Comparison of ENCODE assay signal across 15 mouse cellular contexts in genomic region chr5:112216335-112216734, GRCm38 (mm10). TPM values are rescaled to one million over a fixed set of nuclear protein-coding genes. Genes with fewer than 3 reads are reported as not detected.
A peak's percentile ranks its signal among the peaks of the same experiment; 100 is the strongest.
DNase-seq lines count a peak whose midpoint lies in the region; ATAC-seq lines count a peak whose summit lies in the region.
"Had no signal": no experiment of that assay in that cellular context is flagged by ENCODE, and none has a peak within 500 bp of the region (broad histone marks: within the 10 kb centered on the region; RNA-seq: fewer than 3 reads in every experiment).

No protein-coding gene starts in this region.

- no peaks in the 10 kb centered on the region for H3K9me3 ChIP-seq in embryonic facial prominence, embryonic 10.5 days
- no peaks in the 10 kb centered on the region for H3K9me3 ChIP-seq in forebrain, embryonic 11.5 days (ENCODE audit: control insufficient read depth, low read length)
- no peaks in the 10 kb centered on the region for H3K9me3 ChIP-seq in hindbrain, embryonic 14.5 days (ENCODE audit: control insufficient read depth, low read length)
- no peaks in the 10 kb centered on the region for H3K9me3 ChIP-seq in midbrain, embryonic 14.5 days (ENCODE audit: control insufficient read depth, low read length)
- H3K9me3 ChIP-seq: limb, embryonic 12.5 days had no signal

- no peak for ATAC-seq in forebrain, embryonic 11.5 days (replicated peaks; ENCODE audit: low FRiP score)
- no peak for ATAC-seq in hindbrain, embryonic 14.5 days (ENCODE audit: low FRiP score)
- ATAC-seq in midbrain, embryonic 14.5 days (ENCODE audit: low FRiP score, low TSS enrichment), result no peak
- ATAC-seq: Patski had no signal

- peaks cover 79% of the 10 kb centered on the region for H3K4me1 ChIP-seq in embryonic facial prominence, embryonic 10.5 days
- peaks cover 43% of the 10 kb centered on the region for H3K4me1 ChIP-seq in forebrain, embryonic 11.5 days (replicated peaks; ENCODE audit: control insufficient read depth, insufficient read depth, low read length)
- peaks cover 34% of the 10 kb centered on the region for H3K4me1 ChIP-seq in hindbrain, embryonic 14.5 days (replicated peaks; ENCODE audit: control insufficient read depth, insufficient read depth, low read length)
- peaks cover 61% of the 10 kb centered on the region for H3K4me1 ChIP-seq in midbrain, embryonic 14.5 days (ENCODE audit: control insufficient read depth, insufficient read depth, low read length)

- H3K4me3 ChIP-seq in embryonic facial prominence, embryonic 10.5 days, result no peak overlapping the region; the same call in 1 of the 2 replicates
- H3K4me3 ChIP-seq in forebrain, embryonic 11.5 days (ENCODE audit: low read depth, low read length), result no peak overlapping the region
- no peak overlapping the region for H3K4me3 ChIP-seq in hindbrain, embryonic 14.5 days (replicated peaks; ENCODE audit: low read length)
- H3K4me3 ChIP-seq in midbrain, embryonic 14.5 days (replicated peaks; ENCODE audit: low read depth, low read length), result no peak overlapping the region
- H3K4me3 ChIP-seq: megakaryocyte, embryonic 14.5 days had no signal

- no peak for DNase-seq in embryonic facial prominence, embryonic 10.5 days (ENCODE audit: low spot score)
- DNase-seq in forebrain, embryonic 11.5 days (ENCODE audit: low spot score), result peak; percentile 59
- no peak for DNase-seq in hindbrain, embryonic 14.5 days (ENCODE audit: low spot score)
- DNase-seq in midbrain, embryonic 14.5 days, result peak; percentile 20
- no peak for DNase-seq in kidney, postnatal 25 days
- DNase-seq in kidney, postnatal 36 days, result no peak
- no peak for DNase-seq in cerebellum, postnatal 4 days (ENCODE audit: low spot score in 2 of 2)
- DNase-seq: cerebellum, adult 2 months; lung, adult 2 months; right cerebral cortex, postnatal 25 days; thymus, postnatal 4 days had no signal

- WGBS in embryonic facial prominence, embryonic 10.5 days, result 69% methylated on average over 7 of the region's 7 CpGs
- 63% methylated on average over 7 of the region's 7 CpGs for WGBS in forebrain, embryonic 11.5 days
- WGBS in hindbrain, embryonic 14.5 days, result 48% methylated on average over 7 of the region's 7 CpGs
- 55% methylated on average over 7 of the region's 7 CpGs for WGBS in midbrain, embryonic 14.5 days

- no peak overlapping the region; the same call in 1 of the 2 replicates for H3K9ac ChIP-seq in forebrain, embryonic 11.5 days (ENCODE audit: low read length)
- H3K9ac ChIP-seq in hindbrain, embryonic 14.5 days, result 0 out of 2 replicates have a peak overlapping the region, but pooled peaks have one; percentile 1
- no peak overlapping the region for H3K9ac ChIP-seq in midbrain, embryonic 14.5 days (replicated peaks; ENCODE audit: low read length)
- H3K9ac ChIP-seq: limb, embryonic 12.5 days had no signal

- H3K27me3 ChIP-seq in embryonic facial prominence, embryonic 10.5 days (replicated peaks; ENCODE audit: low read depth, poor library complexity, severe bottlenecking), result peaks cover 12% of the 10 kb centered on the region
- H3K27me3 ChIP-seq in forebrain, embryonic 11.5 days (ENCODE audit: control insufficient read depth, insufficient read depth, low read length), result no peaks in the 10 kb centered on the region
- no peaks in the 10 kb centered on the region for H3K27me3 ChIP-seq in hindbrain, embryonic 14.5 days (ENCODE audit: control insufficient read depth, insufficient read depth, low read length)
- no peaks in the 10 kb centered on the region for H3K27me3 ChIP-seq in midbrain, embryonic 14.5 days (ENCODE audit: control insufficient read depth, insufficient read depth, low read length)

- peaks cover 29% of the 10 kb centered on the region for H3K36me3 ChIP-seq in embryonic facial prominence, embryonic 10.5 days (replicated peaks)
- H3K36me3 ChIP-seq in forebrain, embryonic 11.5 days (ENCODE audit: control insufficient read depth, insufficient read depth, low read length), result peaks cover 5% of the 10 kb centered on the region; the same call in 1 of the 2 replicates
- peaks cover 34% of the 10 kb centered on the region for H3K36me3 ChIP-seq in hindbrain, embryonic 14.5 days (replicated peaks; ENCODE audit: control insufficient read depth, insufficient read depth)
- H3K36me3 ChIP-seq in midbrain, embryonic 14.5 days (ENCODE audit: control insufficient read depth, insufficient read depth, low read length), result peaks cover 37% of the 10 kb centered on the region

- H3K27ac ChIP-seq in embryonic facial prominence, embryonic 10.5 days (replicated peaks), result peak overlapping the region; percentile 82
- H3K27ac ChIP-seq in forebrain, embryonic 11.5 days (ENCODE audit: low read depth, low read length), result peak overlapping the region; percentile 82
- peak overlapping the region; percentile 79 for H3K27ac ChIP-seq in hindbrain, embryonic 14.5 days
- H3K27ac ChIP-seq in midbrain, embryonic 14.5 days (replicated peaks; ENCODE audit: low read depth, low read length), result peak overlapping the region; percentile 82

- no peak overlapping the region for H3K4me2 ChIP-seq in forebrain, embryonic 11.5 days (ENCODE audit: low read depth, low read length, severe bottlenecking)
- H3K4me2 ChIP-seq in hindbrain, embryonic 14.5 days (replicated peaks), result no peak overlapping the region
- H3K4me2 ChIP-seq in midbrain, embryonic 14.5 days (ENCODE audit: low read length), result no peak overlapping the region

RNA-seq across cellular contexts. Expression of gene Cryba4, which starts 36.0 kb away (rescaled TPM):
- polyA plus RNA-seq in embryonic facial prominence, embryonic 10.5 days (2016; fragmentation: Nextera tagmentation; extraction: Ambion mirVana), result 0.35 and 0.69 TPM in 2 replicates
- 0.48 and 1.1 TPM in 2 replicates for polyA plus RNA-seq in forebrain, embryonic 11.5 days (2014; fragmentation: Nextera tagmentation; extraction: Ambion mirVana)
- 1.6 and 3.2 TPM in 2 replicates for polyA plus RNA-seq in hindbrain, embryonic 14.5 days (2014; fragmentation: Nextera tagmentation; extraction: Ambion mirVana)
- polyA plus RNA-seq in midbrain, embryonic 14.5 days (2014; fragmentation: Nextera tagmentation; extraction: Ambion mirVana), result 0.93 and 1.2 TPM in 2 replicates
- polyA plus RNA-seq: kidney, adult 2 months; Patski had no signal

RNA-seq across cellular contexts. Expression of gene Crybb1, which starts 39.3 kb away (rescaled TPM):
- 0.20 and 0.80 TPM in 2 replicates for polyA plus RNA-seq in embryonic facial prominence, embryonic 10.5 days (2016; fragmentation: Nextera tagmentation; extraction: Ambion mirVana)
- 0.48 and 0.73 TPM in 2 replicates for polyA plus RNA-seq in forebrain, embryonic 11.5 days (2014; fragmentation: Nextera tagmentation; extraction: Ambion mirVana)
- 3.6 and 3.9 TPM in 2 replicates for polyA plus RNA-seq in hindbrain, embryonic 14.5 days (2014; fragmentation: Nextera tagmentation; extraction: Ambion mirVana)
- polyA plus RNA-seq in midbrain, embryonic 14.5 days (2014; fragmentation: Nextera tagmentation; extraction: Ambion mirVana), result 1.9 and 3.8 TPM in 2 replicates
- polyA plus RNA-seq: Patski had no signal

Comparison
In these comparisons a context has a peak if more than half of its experiments do, and no peak if none do; other contexts are left out.
1. DNase-seq: peak in forebrain, embryonic 11.5 days (single experiment) and midbrain, embryonic 14.5 days (single experiment); none in embryonic facial prominence, embryonic 10.5 days (single experiment), hindbrain, embryonic 14.5 days (single experiment), kidney, postnatal 25 days (0 of 2), kidney, postnatal 36 days (0 of 2) and cerebellum, postnatal 4 days (0 of 2).
2. Peak in every context shown above with its lines, with median percentiles within 50 percentile points of each other: H3K27ac ChIP-seq.